Mouse (Mus musculus) limb, embryonic 12.5 days (tissue): Measurements from ENCODE around the gene Trappc12. TPM values are rescaled to one million over a fixed set of nuclear protein-coding genes. Genes with fewer than 3 reads are reported as not detected.
A peak's percentile ranks its signal among the peaks of the same experiment; 100 is the strongest.

Source experiments
- ATAC-seq: fragments of 200-750 bp; cut with Nextera tagmentation; 2 replicates; pipeline ENCODE4 v1.8.0; 2017; ENCODE audit warnings: low read depth, moderate TSS enrichment; ENCODE audit not compliant: insufficient number of reproducible peaks, insufficient read depth, low FRiP score, low TSS enrichment
- H3K27ac ChIP-seq: fragments of 300-500 bp; sonication (generic); 2 replicates; pipeline ENCODE4 v1.5.1; 2016; ENCODE audit warnings: mild to moderate bottlenecking, moderate library complexity
- H3K27me3 ChIP-seq: fragments of 300-500 bp; sonication (generic); 2 replicates; pipeline ENCODE4 v1.6.1; 2016; ENCODE audit warnings: mild to moderate bottlenecking, moderate library complexity
- H3K36me3 ChIP-seq: fragments of 300-500 bp; sonication (generic); 2 replicates; pipeline ENCODE4 v1.6.1; 2016; ENCODE audit warnings: mild to moderate bottlenecking, moderate library complexity
- H3K4me1 ChIP-seq: fragments of 300-500 bp; sonication (generic); replicated peaks from 2 replicates; pipeline ENCODE4 v1.6.1; 2016
- H3K4me2 ChIP-seq: fragments of 300-500 bp; sonication (generic); 2 replicates; pipeline ENCODE4 v1.6.1; 2016; ENCODE audit warnings: mild to moderate bottlenecking, moderate library complexity
- H3K4me3 ChIP-seq: fragments of 300-500 bp; sonication (generic); replicated peaks from 2 replicates; pipeline ENCODE4 v1.5.1; 2016; ENCODE audit warnings: mild to moderate bottlenecking
- H3K9ac ChIP-seq: fragments of 300-500 bp; sonication (generic); replicated peaks from 2 replicates; pipeline ENCODE4 v1.6.1; 2016; ENCODE audit warnings: mild to moderate bottlenecking, moderate library complexity
- H3K9me3 ChIP-seq: fragments of 300-500 bp; sonication (generic); 2 replicates; pipeline ENCODE4 v1.6.1; 2016; ENCODE audit warnings: mild to moderate bottlenecking, moderate library complexity
- WGBS: fragments of 180-500 bp; shearing (Covaris S2); methylation state at CpG from one replicate; pipeline ENCODE4 v1.1.7; 2016; 5-methylcytosine and 5-hydroxymethylcytosine counted together
- polyA plus RNA-seq: library from polyadenylated mRNA; unstranded; fragments of >200 nt; fragmentation: Nextera tagmentation; extraction: Ambion mirVana; gene quantifications from 2 replicates; pipeline ENCODE4 v1.2.1, GENCODE M21; 2016

Gene Trappc12
- polyA plus RNA-seq, 1 experiment from 2014 or later: 42.1 TPM

GRCm38 (mm10) chr12:28704381-28704780 is 45.9 kb downstream of the Trappc12 start:
- Histone ChIP-seq H3K36me3 (peaks cover 27% of the 10 kb centered on the region), H3K27ac (no peak overlapping the region), H3K9me3 (no peaks in the 10 kb centered on the region), H3K4me2 (no peak overlapping the region), H3K4me3 (no peak overlapping the region), H3K9ac (0 out of 2 replicates have a peak overlapping the region, but pooled peaks have one; percentile 23), H3K27me3 (no peaks in the 10 kb centered on the region), H3K4me1 (peaks cover 15% of the 10 kb centered on the region)
- no peak for ATAC-seq
- WGBS: 5% methylated on average over 12 of the region's 12 CpGs

DNA sequence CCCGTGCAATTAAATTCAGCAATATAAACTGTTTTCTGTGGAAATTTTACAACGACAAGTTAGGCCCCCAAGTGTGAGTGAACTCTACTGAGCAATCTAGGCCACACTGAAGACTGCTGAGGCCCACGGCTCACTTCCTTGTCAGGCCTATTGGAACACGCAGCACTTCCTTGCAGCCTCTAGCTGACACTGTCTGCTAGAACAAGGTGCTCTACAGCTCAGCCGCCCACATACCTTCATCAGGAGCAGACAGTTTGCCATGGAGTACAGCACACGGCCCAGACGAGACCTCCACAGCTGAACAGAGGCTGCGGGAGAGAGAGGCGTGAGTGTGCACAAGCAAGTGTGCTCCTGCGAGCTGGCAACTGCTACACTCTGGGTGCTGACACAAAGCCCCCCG is 49.0 kb downstream of the Trappc12 start:
- 69% methylated on average over 11 of the region's 11 CpGs for WGBS
- no peaks in the 10 kb centered on the region for H3K27me3 ChIP-seq
- peak overlapping the region; percentile 8; the same call in 1 of the 2 replicates for H3K27ac ChIP-seq

GRCm38 (mm10) chr12:28700561-28701025 is 49.7 kb downstream of the Trappc12 start:
- no peak overlapping the region for H3K9ac ChIP-seq
- H3K9me3 ChIP-seq: no peaks in the 10 kb centered on the region
- H3K4me1 ChIP-seq: peaks cover 15% of the 10 kb centered on the region
- peaks cover 32% of the 10 kb centered on the region for H3K36me3 ChIP-seq
- WGBS: 75% methylated on average over 19 of the region's 19 CpGs
- no peak overlapping the region for H3K4me3 ChIP-seq
- ATAC-seq: no peak
- no peaks in the 10 kb centered on the region for H3K27me3 ChIP-seq
- H3K27ac ChIP-seq: peak overlapping the region; percentile 29; the same call in 1 of the 2 replicates
- H3K4me2 ChIP-seq: no peak overlapping the region

More for the DNA sequence above, 49.0 kb downstream of the Trappc12 start:
- Histone ChIP-seq H3K9me3 (no peaks in the 10 kb centered on the region), H3K36me3 (peaks cover 26% of the 10 kb centered on the region), H3K4me2 (no peak overlapping the region), H3K4me3 (no peak overlapping the region), H3K4me1 (peaks cover 15% of the 10 kb centered on the region), H3K9ac (peak overlapping the region; percentile 34; the same call in 1 of the 2 replicates)
- ATAC-seq: no peak

DNA sequence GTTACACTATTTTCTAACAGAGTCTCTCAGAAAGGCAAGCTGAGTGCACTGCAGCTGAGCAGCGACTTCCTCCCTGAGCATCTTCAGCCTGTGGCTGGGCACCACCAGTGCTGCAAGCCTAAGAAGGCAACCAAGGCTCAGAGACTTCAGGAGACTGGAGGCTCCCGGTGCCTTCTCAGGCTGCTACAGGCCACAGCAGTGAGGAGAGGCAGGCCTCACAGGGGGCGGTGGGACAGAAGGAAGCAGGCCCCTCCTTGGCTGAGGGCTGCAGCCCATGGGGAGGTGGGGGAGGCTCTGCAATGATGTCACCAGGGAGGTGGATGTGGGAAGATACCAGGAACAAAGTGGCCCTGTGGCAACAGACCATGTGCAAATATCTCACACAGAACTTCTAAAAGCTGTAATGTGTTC is 50.2 kb downstream of the Trappc12 start:
- peak overlapping the region; percentile 40 for H3K9ac ChIP-seq

GRCm38 (mm10) chr12:28699656-28700055 is 50.6 kb downstream of the Trappc12 start:
- peak overlapping the region; percentile 70; the same call in 1 of the 2 replicates for H3K27ac ChIP-seq
- H3K4me2 ChIP-seq: no peak overlapping the region
- H3K36me3 ChIP-seq: peaks cover 42% of the 10 kb centered on the region
- no peak for ATAC-seq
- H3K9ac ChIP-seq: peak overlapping the region; percentile 40; the same call in 1 of the 2 replicates
- H3K4me1 ChIP-seq: peaks cover 15% of the 10 kb centered on the region
- no peaks in the 10 kb centered on the region for H3K9me3 ChIP-seq
- 10% methylated on average over 6 of the region's 6 CpGs for WGBS
- no peak overlapping the region for H3K4me3 ChIP-seq
- no peaks in the 10 kb centered on the region for H3K27me3 ChIP-seq

More for the DNA sequence above, 50.2 kb downstream of the Trappc12 start:
- Histone ChIP-seq H3K9me3 (no peaks in the 10 kb centered on the region), H3K27ac (peak overlapping the region; percentile 70; the same call in 1 of the 2 replicates), H3K4me3 (no peak overlapping the region), H3K27me3 (no peaks in the 10 kb centered on the region), H3K4me1 (peaks cover 15% of the 10 kb centered on the region), H3K36me3 (peaks cover 37% of the 10 kb centered on the region), H3K4me2 (no peak overlapping the region)
- ATAC-seq: no peak
- 46% methylated on average over 3 of the region's 3 CpGs for WGBS

DNA sequence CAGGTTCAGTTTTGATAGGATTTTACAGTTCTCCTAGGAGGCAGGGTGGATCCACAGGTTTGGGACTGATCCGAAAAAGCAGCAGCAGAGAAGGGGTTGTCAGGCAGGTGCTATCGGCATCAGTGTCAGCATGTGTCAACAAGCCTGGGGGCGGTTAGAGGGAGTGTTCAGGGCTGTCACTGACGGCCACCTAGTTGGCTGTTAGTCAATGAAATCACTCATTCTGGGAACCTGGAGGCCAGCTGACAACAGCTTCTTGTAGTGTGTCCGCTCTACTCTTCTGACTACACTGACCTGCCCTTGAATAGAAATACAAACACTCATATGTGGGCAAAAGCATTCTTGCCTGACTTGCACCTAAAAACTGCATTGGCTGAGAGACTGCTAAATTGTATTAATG is 51.2 kb downstream of the Trappc12 start:
- H3K27ac ChIP-seq: no peak overlapping the region
- H3K27me3 ChIP-seq: no peaks in the 10 kb centered on the region
- peaks cover 47% of the 10 kb centered on the region for H3K36me3 ChIP-seq
- H3K9ac ChIP-seq: no peak overlapping the region
- no peak overlapping the region for H3K4me3 ChIP-seq
- ATAC-seq: no peak
- no peak overlapping the region for H3K4me2 ChIP-seq
- H3K9me3 ChIP-seq: no peaks in the 10 kb centered on the region
- peaks cover 15% of the 10 kb centered on the region for H3K4me1 ChIP-seq
- 78% methylated on average over 5 of the region's 5 CpGs for WGBS

DNA sequence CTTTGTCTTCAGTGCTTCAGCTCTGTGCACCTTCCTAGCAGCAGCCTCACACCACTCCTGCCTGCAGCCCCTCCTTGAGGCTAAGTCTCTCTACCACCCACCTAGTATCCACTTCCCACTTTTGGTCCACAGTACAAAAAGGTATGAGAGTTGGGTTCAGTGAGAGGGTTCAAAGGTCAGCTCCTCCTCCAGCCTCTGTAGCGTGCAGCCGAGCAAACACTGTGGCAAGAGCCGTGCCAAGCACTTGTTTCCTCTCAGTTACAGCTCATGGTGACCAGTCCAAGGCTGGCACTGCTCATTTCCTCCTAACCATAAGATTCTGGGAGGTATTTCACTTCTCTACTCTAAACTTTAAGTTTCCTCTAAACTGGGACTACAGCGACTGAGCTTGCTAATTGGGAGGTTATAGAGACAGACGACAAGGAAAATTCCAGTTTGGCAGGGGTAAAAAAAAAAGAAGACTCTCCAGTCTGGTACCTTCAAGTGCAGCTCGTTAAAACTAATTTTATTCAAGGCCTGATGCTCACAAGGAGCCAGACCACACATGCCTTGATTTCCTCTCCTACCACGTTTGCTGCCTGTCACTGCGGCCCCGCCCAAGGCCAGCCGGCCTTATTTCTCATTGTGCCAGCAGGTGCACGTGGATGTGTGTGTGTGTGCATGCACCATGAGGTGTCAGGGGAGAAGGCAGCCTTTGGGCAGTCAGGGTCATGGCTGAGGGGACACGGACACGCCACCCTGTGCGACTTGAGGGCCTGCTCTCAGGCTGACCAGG is 52.3 kb downstream of the Trappc12 start:
- no peak for ATAC-seq
- Histone ChIP-seq H3K36me3 (peaks cover 52% of the 10 kb centered on the region), H3K4me2 (no peak overlapping the region), H3K9ac (no peak overlapping the region), H3K27me3 (no peaks in the 10 kb centered on the region), H3K4me1 (peaks cover 15% of the 10 kb centered on the region), H3K4me3 (no peak overlapping the region), H3K9me3 (no peaks in the 10 kb centered on the region), H3K27ac (no peak overlapping the region)
- WGBS: 76% methylated on average over 14 of the region's 14 CpGs

- no peak overlapping the region for H3K27ac ChIP-seq
- no peak overlapping the region for H3K4me2 ChIP-seq
- no peak for ATAC-seq
- H3K27me3 ChIP-seq: no peaks in the 10 kb centered on the region
- peaks cover 71% of the 10 kb centered on the region for H3K36me3 ChIP-seq
- H3K9ac ChIP-seq: no peak overlapping the region
- H3K4me1 ChIP-seq: no peaks in the 10 kb centered on the region
- H3K9me3 ChIP-seq: no peaks in the 10 kb centered on the region
- 91% methylated on average over 7 of the region's 7 CpGs for WGBS
- no peak overlapping the region for H3K4me3 ChIP-seq
Observed at GRCm38 (mm10) chr12:28694776-28695175, 55.5 kb downstream of the Trappc12 start.

DNA sequence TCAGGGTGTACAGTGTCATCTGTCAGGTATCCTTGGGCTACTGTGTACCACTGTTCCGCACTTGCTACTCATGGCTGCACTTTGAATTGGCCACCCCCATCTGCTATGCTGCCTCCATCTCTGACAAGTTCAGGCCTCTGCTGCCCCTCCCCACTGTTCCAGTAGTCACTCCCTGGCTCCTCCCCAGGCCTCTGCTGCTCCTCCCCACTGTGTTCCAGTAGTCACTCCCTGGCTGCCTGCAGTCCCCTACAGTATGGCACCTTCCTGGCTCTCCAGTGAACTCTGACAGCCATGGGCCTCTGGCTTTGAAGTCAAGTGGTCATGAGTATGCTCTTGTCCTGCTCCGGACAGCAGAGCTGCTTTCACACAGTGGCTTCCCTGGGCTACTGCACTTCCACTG is 56.0 kb downstream of the Trappc12 start:
- no peak overlapping the region for H3K4me3 ChIP-seq
- H3K27ac ChIP-seq: no peak overlapping the region
- no peaks in the 10 kb centered on the region for H3K27me3 ChIP-seq
- no peak overlapping the region for H3K4me2 ChIP-seq
- ATAC-seq: no peak
- 86% methylated on average over 2 of the region's 2 CpGs for WGBS
- peaks cover 76% of the 10 kb centered on the region for H3K36me3 ChIP-seq
- no peak overlapping the region for H3K9ac ChIP-seq
- H3K9me3 ChIP-seq: no peaks in the 10 kb centered on the region
- H3K4me1 ChIP-seq: no peaks in the 10 kb centered on the region

DNA sequence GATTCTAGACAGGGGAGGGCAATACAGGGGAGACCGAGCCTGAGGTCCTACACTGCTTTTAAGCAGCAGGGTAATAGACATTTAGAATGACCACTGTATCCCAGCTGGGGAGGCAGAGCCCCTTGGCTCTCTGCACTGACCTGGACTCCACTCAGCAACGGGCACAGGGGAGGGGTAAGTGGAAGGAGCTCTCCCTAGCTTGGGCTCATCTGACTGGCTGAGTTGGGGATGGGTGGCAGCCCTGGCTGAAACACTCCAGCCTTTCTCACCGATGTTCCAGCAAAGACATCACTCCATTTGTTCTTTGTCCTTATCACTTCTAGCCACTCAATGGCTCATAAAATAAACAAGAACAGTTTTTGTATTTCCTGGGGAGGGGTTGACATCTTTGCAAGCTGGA is 56.5 kb downstream of the Trappc12 start:
- Histone ChIP-seq H3K4me1 (no peaks in the 10 kb centered on the region), H3K4me2 (no peak overlapping the region), H3K4me3 (no peak overlapping the region), H3K9ac (no peak overlapping the region), H3K27ac (no peak overlapping the region), H3K27me3 (no peaks in the 10 kb centered on the region), H3K9me3 (no peaks in the 10 kb centered on the region), H3K36me3 (peaks cover 81% of the 10 kb centered on the region)
- ATAC-seq: no peak
- 76% methylated on average over 3 of the region's 3 CpGs for whole genome bisulfite sequencing

DNA sequence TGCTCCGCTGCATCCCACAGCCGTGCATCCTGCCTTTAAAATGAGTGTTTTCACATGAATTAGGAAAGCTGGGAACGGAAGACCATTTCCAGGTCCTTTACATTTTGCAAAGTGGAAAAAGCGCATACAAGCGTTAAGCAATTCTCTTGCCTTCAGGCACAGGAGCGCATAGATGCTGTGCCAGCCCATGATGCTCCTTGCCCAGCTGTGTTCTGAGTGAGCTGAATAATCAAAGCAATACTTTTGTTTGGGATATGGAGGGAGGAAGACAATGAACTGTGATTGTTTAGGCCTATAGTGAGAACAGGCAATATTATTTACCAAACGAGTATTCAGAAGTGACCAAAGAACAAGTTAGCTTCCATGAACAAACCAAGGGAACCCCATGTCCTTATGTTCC is 59.5 kb downstream of the Trappc12 start:
- no peaks in the 10 kb centered on the region for H3K4me1 ChIP-seq
- no peak for ATAC-seq
- H3K9me3 ChIP-seq: no peaks in the 10 kb centered on the region
- peaks cover 70% of the 10 kb centered on the region for H3K36me3 ChIP-seq
- H3K4me2 ChIP-seq: no peak overlapping the region
- H3K27ac ChIP-seq: no peak overlapping the region
- H3K9ac ChIP-seq: no peak overlapping the region
- no peaks in the 10 kb centered on the region for H3K27me3 ChIP-seq
- H3K4me3 ChIP-seq: no peak overlapping the region
- WGBS: 92% methylated on average over 7 of the region's 7 CpGs
